ENCODE assay signal across 13 mouse cellular contexts in genomic region chr2:166335702-166336101, GRCm38 (mm10).
DNase-seq lines count a peak whose midpoint lies in the region; ATAC-seq and TF ChIP-seq lines count a peak whose summit lies in the region.
"Had no signal": no experiment of that assay in that cellular context is flagged by ENCODE, and none has a peak within 500 bp of the region (broad histone marks: within the 10 kb centered on the region; RNA-seq: fewer than 3 reads in every experiment).

No protein-coding gene starts in this region.

- H3K4me3 ChIP-seq in forebrain, embryonic 10.5 days, result no peak overlapping the region
- H3K4me3 ChIP-seq in forebrain, postnatal 0 days (ENCODE audit: low read depth, low read length), result no peak overlapping the region
- no peak overlapping the region for H3K4me3 ChIP-seq in heart, embryonic 13.5 days
- no peak overlapping the region for H3K4me3 ChIP-seq in limb, embryonic 14.5 days (replicated peaks; ENCODE audit: low read length)
- H3K4me3 ChIP-seq: forebrain, embryonic 13.5 days; hindbrain, embryonic 15.5 days; liver, embryonic 13.5 days had no signal

- no peaks in the 10 kb centered on the region for H3K9me3 ChIP-seq in forebrain, embryonic 10.5 days
- H3K9me3 ChIP-seq in forebrain, postnatal 0 days (ENCODE audit: low read length), result no peaks in the 10 kb centered on the region
- H3K9me3 ChIP-seq in heart, embryonic 13.5 days, result no peaks in the 10 kb centered on the region
- H3K9me3 ChIP-seq in limb, embryonic 14.5 days (ENCODE audit: control insufficient read depth, low read length), result no peaks in the 10 kb centered on the region
- H3K9me3 ChIP-seq: forebrain, embryonic 13.5 days; hindbrain, embryonic 15.5 days; liver, embryonic 13.5 days had no signal

- H3K4me2 ChIP-seq in forebrain, postnatal 0 days (ENCODE audit: low read depth), result no peak overlapping the region
- H3K4me2 ChIP-seq in heart, embryonic 13.5 days, result no peak overlapping the region
- H3K4me2 ChIP-seq in limb, embryonic 14.5 days (replicated peaks; ENCODE audit: low read depth, low read length, severe bottlenecking), result no peak overlapping the region
- H3K4me2 ChIP-seq: forebrain, embryonic 13.5 days; hindbrain, embryonic 15.5 days; liver, embryonic 13.5 days had no signal

- H3K27ac ChIP-seq in forebrain, embryonic 10.5 days, result peak overlapping the region; percentile 16; the same call in 1 of the 2 replicates
- no peak overlapping the region for H3K27ac ChIP-seq in forebrain, postnatal 0 days (ENCODE audit: low read depth, low read length)
- peak overlapping the region; percentile 48 for H3K27ac ChIP-seq in heart, embryonic 13.5 days (replicated peaks)
- peak overlapping the region; percentile 74 for H3K27ac ChIP-seq in limb, embryonic 14.5 days (replicated peaks; ENCODE audit: low read depth, low read length)
- H3K27ac ChIP-seq: forebrain, embryonic 13.5 days; hindbrain, embryonic 15.5 days; liver, embryonic 13.5 days had no signal

- no peak for TF ChIP-seq CTCF in forebrain, postnatal 0 days (IDR thresholded peaks at IDR 0.05; ENCODE audit: low read depth)

- DNase-seq in forebrain, embryonic 10.5 days (ENCODE audit: extremely low spot score, low spot score), result no peak
- DNase-seq in forebrain, postnatal 0 days, result no peak
- peak; percentile 82 for DNase-seq in gastrocnemius, adult 18-20 months (ENCODE audit: low spot score)
- peak; percentile 87 for DNase-seq in limb, embryonic 14.5 days (ENCODE audit: low spot score)
- no peak for DNase-seq in right cerebral cortex, postnatal 4 days
- DNase-seq in right cerebral cortex, postnatal 25 days, result no peak
- DNase-seq in frontal cortex, adult 2 months (ENCODE audit: extremely low spot score in 1 of 2, low spot score in 1 of 2), result no peak
- DNase-seq: adrenal gland, postnatal 14 days; liver, embryonic 13.5 days; right cerebral cortex, postnatal 14 days had no signal

- H3K27me3 ChIP-seq in forebrain, embryonic 10.5 days (ENCODE audit: poor library complexity, severe bottlenecking), result no peaks in the 10 kb centered on the region
- H3K27me3 ChIP-seq in forebrain, postnatal 0 days (ENCODE audit: insufficient read depth, low read length), result no peaks in the 10 kb centered on the region; the same call in 1 of the 2 replicates
- no peaks in the 10 kb centered on the region for H3K27me3 ChIP-seq in heart, embryonic 13.5 days (replicated peaks)
- H3K27me3 ChIP-seq in limb, embryonic 14.5 days (ENCODE audit: control insufficient read depth, insufficient read depth, low read length), result no peaks in the 10 kb centered on the region
- H3K27me3 ChIP-seq: forebrain, embryonic 13.5 days; liver, embryonic 13.5 days had no signal

- H3K36me3 ChIP-seq in forebrain, embryonic 10.5 days (replicated peaks), result no peaks in the 10 kb centered on the region
- no peaks in the 10 kb centered on the region for H3K36me3 ChIP-seq in forebrain, postnatal 0 days (ENCODE audit: insufficient read depth)
- no peaks in the 10 kb centered on the region for H3K36me3 ChIP-seq in heart, embryonic 13.5 days
- H3K36me3 ChIP-seq in limb, embryonic 14.5 days (ENCODE audit: control insufficient read depth, insufficient read depth, low read length), result no peaks in the 10 kb centered on the region
- H3K36me3 ChIP-seq: hindbrain, embryonic 15.5 days; liver, embryonic 13.5 days had no signal

- no peak overlapping the region for H3K9ac ChIP-seq in forebrain, postnatal 0 days
- H3K9ac ChIP-seq in heart, embryonic 13.5 days, result no peak overlapping the region
- H3K9ac ChIP-seq in limb, embryonic 14.5 days (ENCODE audit: low read depth, low read length, severe bottlenecking), result no peak overlapping the region
- H3K9ac ChIP-seq: forebrain, embryonic 13.5 days; hindbrain, embryonic 15.5 days; liver, embryonic 13.5 days had no signal

- peaks cover 24% of the 10 kb centered on the region for H3K4me1 ChIP-seq in forebrain, embryonic 10.5 days
- no peaks in the 10 kb centered on the region for H3K4me1 ChIP-seq in forebrain, postnatal 0 days (ENCODE audit: insufficient read depth)
- peaks cover 54% of the 10 kb centered on the region for H3K4me1 ChIP-seq in heart, embryonic 13.5 days
- peaks cover 67% of the 10 kb centered on the region for H3K4me1 ChIP-seq in limb, embryonic 14.5 days (ENCODE audit: control insufficient read depth, insufficient read depth, low read length)
- H3K4me1 ChIP-seq: forebrain, embryonic 13.5 days; liver, embryonic 13.5 days had no signal

- no peak for ATAC-seq in forebrain, postnatal 0 days
- no peak for ATAC-seq in heart, embryonic 13.5 days (ENCODE audit: extremely low read depth, insufficient number of reproducible peaks, low FRiP score, low TSS enrichment)
- ATAC-seq in limb, embryonic 14.5 days (ENCODE audit: low FRiP score, low read depth), result peak; percentile 45
- ATAC-seq: forebrain, embryonic 13.5 days had no signal

- 85% methylated on average over 5 of the region's 5 CpGs for WGBS in forebrain, embryonic 10.5 days
- 63% methylated on average over 5 of the region's 5 CpGs for WGBS in forebrain, postnatal 0 days
- WGBS in heart, embryonic 13.5 days, result 53% methylated on average over 5 of the region's 5 CpGs
- WGBS in limb, embryonic 14.5 days, result 29% methylated on average over 5 of the region's 5 CpGs

- no peak for TF ChIP-seq POLR2A in limb, embryonic 14.5 days (IDR thresholded peaks at IDR 0.05; ENCODE audit: borderline replicate concordance, extremely low read depth, insufficient read depth, insufficient read length)

Comparison
In these comparisons a context has a peak if more than half of its experiments do, and no peak if none do; other contexts are left out.
1. DNase-seq: peak in gastrocnemius, adult 18-20 months (single experiment) and limb, embryonic 14.5 days (single experiment); none in forebrain, embryonic 10.5 days (single experiment), forebrain, postnatal 0 days (single experiment), right cerebral cortex, postnatal 4 days (single experiment), right cerebral cortex, postnatal 25 days (single experiment) and frontal cortex, adult 2 months (0 of 2).